Comparison of ENCODE assay signal across 8 mouse cellular contexts in the genomic region with DNA sequence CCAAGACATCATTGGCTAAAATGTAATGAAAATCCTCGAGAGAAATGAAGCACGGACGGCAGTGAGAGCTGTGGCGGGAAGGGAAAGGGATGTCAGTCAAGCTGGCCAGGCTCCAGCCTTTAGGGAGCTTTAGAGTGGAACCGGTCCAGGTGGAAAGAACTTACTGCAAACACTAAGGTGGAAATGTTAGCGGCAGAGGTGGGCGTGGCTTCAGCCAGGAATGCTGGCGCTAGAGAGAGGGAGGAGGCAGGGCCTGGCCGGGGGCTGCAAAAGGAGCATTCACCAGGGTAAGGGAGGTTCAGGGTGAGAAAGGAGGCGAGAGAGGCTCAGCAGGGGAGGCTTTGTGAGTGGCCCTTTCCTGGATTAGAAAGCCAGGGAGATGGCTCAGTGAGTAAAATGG. TPM values are rescaled to one million over a fixed set of nuclear protein-coding genes. Genes with fewer than 3 reads are reported as not detected.
DNase-seq lines count a peak whose midpoint lies in the region; ATAC-seq lines count a peak whose summit lies in the region.
"Had no signal": no experiment of that assay in that cellular context is flagged by ENCODE, and none has a peak within 500 bp of the region (broad histone marks: within the 10 kb centered on the region; RNA-seq: fewer than 3 reads in every experiment).

No protein-coding gene starts in this region.

- H3K9me3 ChIP-seq in hindbrain, embryonic 14.5 days (ENCODE audit: control insufficient read depth, low read length) = no peaks in the 10 kb centered on the region
- H3K9me3 ChIP-seq in neural tube, embryonic 15.5 days (replicated peaks) = no peaks in the 10 kb centered on the region

- ATAC-seq in hindbrain, embryonic 14.5 days (ENCODE audit: low FRiP score) = no peak
- no peak for ATAC-seq in neural tube, embryonic 15.5 days (ENCODE audit: low FRiP score)
- no peak for ATAC-seq in megakaryocyte, adult 5-6 weeks (ENCODE audit: poor library complexity, severe bottlenecking)

- no peaks in the 10 kb centered on the region for H3K27me3 ChIP-seq in hindbrain, embryonic 14.5 days (ENCODE audit: control insufficient read depth, insufficient read depth, low read length)
- H3K27me3 ChIP-seq in neural tube, embryonic 15.5 days (replicated peaks) = no peaks in the 10 kb centered on the region

- H3K4me1 ChIP-seq in hindbrain, embryonic 14.5 days (replicated peaks; ENCODE audit: control insufficient read depth, insufficient read depth, low read length) = peaks cover 4% of the 10 kb centered on the region; the same call in 1 of the 2 replicates
- 0 out of 2 replicates have a peak, but pooled peaks cover 6% of the 10 kb centered on the region for H3K4me1 ChIP-seq in neural tube, embryonic 15.5 days

- H3K27ac ChIP-seq in hindbrain, embryonic 14.5 days = no peak overlapping the region
- no peak overlapping the region for H3K27ac ChIP-seq in neural tube, embryonic 15.5 days (replicated peaks)

- no peak overlapping the region for H3K4me3 ChIP-seq in hindbrain, embryonic 14.5 days (replicated peaks; ENCODE audit: low read length)
- H3K4me3 ChIP-seq in neural tube, embryonic 15.5 days (replicated peaks) = no peak overlapping the region
- H3K4me3 ChIP-seq: megakaryocyte, embryonic 14.5 days had no signal

- no peaks in the 10 kb centered on the region for H3K36me3 ChIP-seq in hindbrain, embryonic 14.5 days (replicated peaks; ENCODE audit: control insufficient read depth, insufficient read depth)
- H3K36me3 ChIP-seq in neural tube, embryonic 15.5 days = no peaks in the 10 kb centered on the region

- H3K4me2 ChIP-seq in hindbrain, embryonic 14.5 days (replicated peaks) = peak overlapping the region; percentile 6; the same call in 1 of the 2 replicates
- peak overlapping the region; percentile 36 for H3K4me2 ChIP-seq in neural tube, embryonic 15.5 days

- no peak overlapping the region; the same call in 1 of the 2 replicates for H3K9ac ChIP-seq in hindbrain, embryonic 14.5 days
- H3K9ac ChIP-seq in neural tube, embryonic 15.5 days (replicated peaks) = 0 out of 2 replicates have a peak overlapping the region, but pooled peaks have one; percentile 7

- intact Hi-C loops in left cerebral cortex, postnatal 10 days (cut with DNase I) = no loop called here

- 5% methylated on average over 10 of the region's 10 CpGs for WGBS in hindbrain, embryonic 14.5 days
- 4% methylated on average over 10 of the region's 10 CpGs for WGBS in neural tube, embryonic 15.5 days

- peak; percentile 62 for DNase-seq in urinary bladder, postnatal 14 days (ENCODE audit: low spot score)
- DNase-seq in urinary bladder, postnatal 36 days (ENCODE audit: low spot score in 2 of 2) = no peak
- no peak for DNase-seq in hindbrain, embryonic 14.5 days (ENCODE audit: low spot score)
- DNase-seq in liver = peak; percentile 56
- no peak for DNase-seq in left cerebral cortex, postnatal 10 days (ENCODE audit: extremely low spot score in 1 of 2, low spot score in 2 of 2)

RNA-seq across cellular contexts. Expression of gene Mrpl4, which starts 11.7 kb away (rescaled TPM):
- polyA plus RNA-seq in hindbrain, embryonic 14.5 days (2014; fragmentation: Nextera tagmentation; extraction: Ambion mirVana) = 97.3 and 102 TPM in 2 replicates
- 114 and 123 TPM in 2 replicates for polyA plus RNA-seq in neural tube, embryonic 15.5 days (2015; fragmentation: Nextera tagmentation; extraction: Ambion mirVana)
- total RNA-seq in megakaryocyte, adult 5-6 weeks (2015) = 47.3 and 63.6 TPM in 2 replicates
- 44.5 and 50.3 TPM in 2 replicates for total RNA-seq in megakaryocyte, adult 5-6 weeks (2017)
- total RNA-seq in left cerebral cortex, postnatal 10 days (2021) = 10 to 100 TPM; 53.3 to 56.0 TPM

RNA-seq across cellular contexts. Expression of gene S1pr2, which starts 14.3 kb away (rescaled TPM):
- polyA plus RNA-seq in hindbrain, embryonic 14.5 days (2014; fragmentation: Nextera tagmentation; extraction: Ambion mirVana) = 8.6 and 8.8 TPM in 2 replicates
- polyA plus RNA-seq in neural tube, embryonic 15.5 days (2015; fragmentation: Nextera tagmentation; extraction: Ambion mirVana) = 8.8 and 17.9 TPM in 2 replicates
- total RNA-seq in megakaryocyte, adult 5-6 weeks (2015) = 7.5 and 8.9 TPM in 2 replicates
- 2.8 and 3.0 TPM in 2 replicates for total RNA-seq in megakaryocyte, adult 5-6 weeks (2017)
- 1 to 10 TPM; 1.5 to 1.6 TPM for total RNA-seq in left cerebral cortex, postnatal 10 days (2021)

RNA-seq across cellular contexts. Expression of gene Icam1, which starts 24.9 kb away (rescaled TPM):
- polyA plus RNA-seq in hindbrain, embryonic 14.5 days (2014; fragmentation: Nextera tagmentation; extraction: Ambion mirVana) = 3.6 and 3.8 TPM in 2 replicates
- polyA plus RNA-seq in neural tube, embryonic 15.5 days (2015; fragmentation: Nextera tagmentation; extraction: Ambion mirVana) = 4.2 and 16.9 TPM in 2 replicates
- total RNA-seq in megakaryocyte, adult 5-6 weeks (2015) = 9.6 and 15.3 TPM in 2 replicates
- 19.5 and 20.5 TPM in 2 replicates for total RNA-seq in megakaryocyte, adult 5-6 weeks (2017)
- 1 to 10 TPM; 3.1 to 3.3 TPM for total RNA-seq in left cerebral cortex, postnatal 10 days (2021)

RNA-seq across cellular contexts. Expression of gene Dnmt1, which starts 31.2 kb away (rescaled TPM):
- 37.8 and 41.1 TPM in 2 replicates for polyA plus RNA-seq in hindbrain, embryonic 14.5 days (2014; fragmentation: Nextera tagmentation; extraction: Ambion mirVana)
- polyA plus RNA-seq in neural tube, embryonic 15.5 days (2015; fragmentation: Nextera tagmentation; extraction: Ambion mirVana) = 51.6 and 60.8 TPM in 2 replicates
- total RNA-seq in megakaryocyte, adult 5-6 weeks (2015) = 85.4 and 89.6 TPM in 2 replicates
- 165 and 171 TPM in 2 replicates for total RNA-seq in megakaryocyte, adult 5-6 weeks (2017)
- 10 to 100 TPM; 51.1 to 54.7 TPM for total RNA-seq in left cerebral cortex, postnatal 10 days (2021)

RNA-seq across cellular contexts. Expression of gene Icam4, which starts 38.3 kb away (rescaled TPM):
- polyA plus RNA-seq in hindbrain, embryonic 14.5 days (2014; fragmentation: Nextera tagmentation; extraction: Ambion mirVana) = 0.31 TPM in 1 of 2 replicates, not detected in the other
- polyA plus RNA-seq in neural tube, embryonic 15.5 days (2015; fragmentation: Nextera tagmentation; extraction: Ambion mirVana) = 0.54 TPM in 1 of 2 replicates, not detected in the other
- 0.91 and 1.1 TPM in 2 replicates for total RNA-seq in megakaryocyte, adult 5-6 weeks (2015)
- 0.44 and 2.4 TPM in 2 replicates for total RNA-seq in megakaryocyte, adult 5-6 weeks (2017)
- under 1 TPM in 1 of 2 experiments, not detected in 1; 0.63 TPM for total RNA-seq in left cerebral cortex, postnatal 10 days (2021)

Comparison
In these comparisons a context has a peak if more than half of its experiments do, and no peak if none do; other contexts are left out.
1. DNase-seq: peak in urinary bladder, postnatal 14 days (single experiment) and liver (single experiment); none in urinary bladder, postnatal 36 days (0 of 2), hindbrain, embryonic 14.5 days (single experiment) and left cerebral cortex, postnatal 10 days (0 of 2).